Mouse (Mus musculus) A20 (cell line): ENCODE data around the gene Olfr1338.
A peak's percentile ranks its signal among the peaks of the same experiment; 100 is the strongest.
"Not testable (repeated sequence)": the region's sequence is repeated elsewhere in the genome, so short reads cannot be mapped to it uniquely, and the experiment has no call there.

Source experiments
- DNase-seq: peaks from one replicate; pipeline ENCODE4 v3.0.0-alpha.2; 2011; ENCODE audit warnings: low read depth, low spot score

The Olfr1338 gene

GRCm38 (mm10) chr4:118758637-118759036 lies at the start of gene Olfr1338:
Olfr1338 (minus strand) TSS chr4:118758737.
- no peak for DNase-seq

GRCm38 (mm10) chr4:118792796-118793195 lies 34.3 kb upstream of the Olfr1338 start:
- not testable (repeated sequence) for DNase-seq

- DNase-seq = no peak
Measured at GRCm38 (mm10) chr4:118782486-118782885, 23.9 kb upstream of the Olfr1338 start, which contains the start of gene Olfr1337. Olfr1337 (minus strand) TSS chr4:118782586.

- no peak for DNase-seq
Measured at GRCm38 (mm10) chr4:118741881-118742280, 16.7 kb downstream of the Olfr1338 start.

GRCm38 (mm10) chr4:118740988-118741698 lies 17.4 kb downstream of the Olfr1338 start:
- DNase-seq = no peak

- no peak for DNase-seq
Measured at GRCm38 (mm10) chr4:118739574-118739973, 19.0 kb downstream of the Olfr1338 start.

GRCm38 (mm10) chr4:118731875-118732274 lies 26.7 kb downstream of the Olfr1338 start, which contains the start of gene Olfr1339:
Olfr1339 (plus strand) TSS chr4:118732175.
- DNase-seq = no peak

GRCm38 (mm10) chr4:118721742-118722483 lies 36.6 kb downstream of the Olfr1338 start:
- DNase-seq = peak; percentile 36

GRCm38 (mm10) chr4:118719838-118720237 lies 38.7 kb downstream of the Olfr1338 start, which contains the start of gene Olfr1340:
Olfr1340 (plus strand) TSS chr4:118720138.
- no peak for DNase-seq

- no peak for DNase-seq
Measured at GRCm38 (mm10) chr4:118711656-118712055, 46.9 kb downstream of the Olfr1338 start.

- no peak for DNase-seq
Measured at GRCm38 (mm10) chr4:118708086-118708485, 50.5 kb downstream of the Olfr1338 start.

- DNase-seq = no peak
Measured at GRCm38 (mm10) chr4:118703223-118703622, 55.3 kb downstream of the Olfr1338 start, which contains the start of gene Olfr1341. Olfr1341 (plus strand) TSS chr4:118703523.
